Comparison of ENCODE assay signal across 35 mouse cellular contexts in genomic region chr2:38397306-38397705, GRCm38 (mm10). TPM values are rescaled to one million over a fixed set of nuclear protein-coding genes. Genes with fewer than 3 reads are reported as not detected.
"Had no signal": no experiment of that assay in that cellular context is flagged by ENCODE, and none has a peak within 500 bp of the region (broad histone marks: within the 10 kb centered on the region; RNA-seq: fewer than 3 reads in every experiment).

No protein-coding gene starts in this region.

- H3K9me3 ChIP-seq: limb, embryonic 10.5 days; limb, embryonic 12.5 days; limb, embryonic 13.5 days; limb, embryonic 15.5 days; liver, embryonic 12.5 days; liver, embryonic 13.5 days; liver, embryonic 15.5 days; lung, embryonic 15.5 days; megakaryocyte, embryonic 14.5 days; midbrain, embryonic 10.5 days; midbrain, embryonic 12.5 days; midbrain, embryonic 13.5 days; midbrain, embryonic 15.5 days; neural tube, embryonic 12.5 days; neural tube, embryonic 13.5 days had no signal

- H3K36me3 ChIP-seq: limb, embryonic 10.5 days; limb, embryonic 12.5 days; limb, embryonic 13.5 days; limb, embryonic 15.5 days; liver, embryonic 12.5 days; liver, embryonic 13.5 days; liver, embryonic 15.5 days; lung, embryonic 15.5 days; midbrain, embryonic 10.5 days; midbrain, embryonic 12.5 days; midbrain, embryonic 13.5 days; midbrain, embryonic 15.5 days; neural tube, embryonic 12.5 days; neural tube, embryonic 13.5 days had no signal

- H3K4me2 ChIP-seq: limb, embryonic 12.5 days; limb, embryonic 13.5 days; limb, embryonic 15.5 days; liver, embryonic 11.5 days; liver, embryonic 12.5 days; liver, embryonic 13.5 days; liver, embryonic 15.5 days; lung, embryonic 14.5 days; lung, embryonic 15.5 days; midbrain, embryonic 12.5 days; midbrain, embryonic 13.5 days; midbrain, embryonic 15.5 days; neural tube, embryonic 12.5 days; neural tube, embryonic 13.5 days had no signal

- H3K4me3 ChIP-seq: limb, embryonic 10.5 days; limb, embryonic 12.5 days; limb, embryonic 13.5 days; limb, embryonic 15.5 days; liver, embryonic 12.5 days; liver, embryonic 13.5 days; liver, embryonic 15.5 days; lung, embryonic 15.5 days; megakaryocyte, embryonic 14.5 days; midbrain, embryonic 10.5 days; midbrain, embryonic 12.5 days; midbrain, embryonic 13.5 days; midbrain, embryonic 15.5 days; myocyte; neural tube, embryonic 12.5 days; neural tube, embryonic 13.5 days had no signal

- H3K27me3 ChIP-seq: limb, embryonic 12.5 days; limb, embryonic 15.5 days; lung, embryonic 15.5 days; midbrain, embryonic 13.5 days; midbrain, embryonic 15.5 days; neural tube, embryonic 12.5 days; neural tube, embryonic 13.5 days had no signal

- DNase-seq: left cerebral cortex, postnatal 4 days; liver; liver, embryonic 13.5 days; liver, postnatal 0 days; lung, adult 18-20 months; lung, adult 2 months; lung, embryonic 14.5 days; lung, postnatal 10 days; lung, postnatal 14 days; lung, postnatal 36 days; midbrain, embryonic 14.5 days had no signal

- H3K9ac ChIP-seq: limb, embryonic 12.5 days; limb, embryonic 13.5 days; limb, embryonic 15.5 days; liver, embryonic 12.5 days; liver, embryonic 13.5 days; liver, embryonic 14.5 days; liver, embryonic 15.5 days; liver, postnatal 0 days; lung, embryonic 14.5 days; lung, embryonic 15.5 days; midbrain, embryonic 12.5 days; midbrain, embryonic 13.5 days; midbrain, embryonic 15.5 days; neural tube, embryonic 12.5 days; neural tube, embryonic 13.5 days had no signal

- ATAC-seq: liver, embryonic 12.5 days; liver, postnatal 0 days; lung, postnatal 0 days; midbrain, embryonic 13.5 days; midbrain, embryonic 15.5 days; midbrain, embryonic 16.5 days had no signal

- H3K4me1 ChIP-seq: limb, embryonic 10.5 days; limb, embryonic 12.5 days; limb, embryonic 13.5 days; limb, embryonic 15.5 days; liver, embryonic 12.5 days; liver, embryonic 13.5 days; liver, embryonic 15.5 days; lung, embryonic 15.5 days; megakaryocyte, embryonic 14.5 days; neural tube, embryonic 12.5 days; neural tube, embryonic 13.5 days had no signal

- H3K27ac ChIP-seq: limb, embryonic 10.5 days; limb, embryonic 12.5 days; limb, embryonic 13.5 days; limb, embryonic 15.5 days; liver, embryonic 12.5 days; liver, embryonic 13.5 days; liver, embryonic 14.5 days; liver, embryonic 15.5 days; lung, embryonic 15.5 days; macrophage; midbrain, embryonic 10.5 days; midbrain, embryonic 12.5 days; midbrain, embryonic 13.5 days; midbrain, embryonic 15.5 days; neural tube, embryonic 12.5 days; neural tube, embryonic 13.5 days had no signal

RNA-seq across cellular contexts. Expression of gene Lhx2, which starts 58.2 kb away (rescaled TPM):
- total RNA-seq: megakaryocyte progenitor cell, adult 5-6 weeks; megakaryocyte-erythroid progenitor cell, adult 5-6 weeks; monocyte, adult 5-6 weeks had no signal
- polyA plus RNA-seq: lung, adult 2 months; lung, embryonic 15.5 days; lung, embryonic 16.5 days; lung, postnatal 0 days had no signal
